Mouse (Mus musculus) heart, adult 2 months (tissue): ENCODE measurements around the gene Ccdc32.

Experiments used
- CTCF ChIP-seq: fragments of 200-600 bp; IDR thresholded peaks from 2 replicates; pipeline ENCODE4 v1.8.1; 2022; ENCODE audit warnings: antibody characterized with exemption, mild to moderate bottlenecking, moderate library complexity
- EP300 ChIP-seq: fragments of 200-500 bp; IDR thresholded peaks from 2 replicates; pipeline ENCODE4 v1.6.1; 2011; ENCODE audit warnings: low read depth, low read length, control low read depth; ENCODE audit not compliant: insufficient read depth
- POLR2A ChIP-seq: fragments of 200-500 bp; IDR thresholded peaks from 2 replicates; pipeline ENCODE4 v1.6.1; 2011; ENCODE audit warnings: mild to moderate bottlenecking, low read depth, low read length, control low read depth; ENCODE audit not compliant: insufficient read depth

- 0 out of 2 replicates have a peak, but pooled peaks have one; percentile 17 for TF ChIP-seq POLR2A
- 0 out of 2 replicates have a peak, but pooled peaks have one; percentile 8 for TF ChIP-seq EP300
- no peak for TF ChIP-seq CTCF
Measured at GRCm38 (mm10) chr2:119015604-119016180, 13.5 kb downstream of the Ccdc32 start.
